Mouse (Mus musculus): ENCODE measurements around the gene Zc3h12c. TPM values are rescaled to one million over a fixed set of nuclear protein-coding genes. Genes with fewer than 3 reads are reported as not detected.

Gene Zc3h12c
- total RNA-seq, 2 experiments from 2014 or later = 2.2 to 2.6 TPM

Other genes with a start within 250 kb of the Zc3h12c start
- 16.5 and 18.1 TPM in 2 replicates for gene Fdx1, start 205.0 kb downstream of the Zc3h12c start, total RNA-seq (2014; fragmentation: Nextera tagmentation)
- 1.3 and 10.6 TPM in 2 replicates for gene Fdx1, start 205.0 kb downstream of the Zc3h12c start, total RNA-seq (2017)
- gene Rdx, start 121.4 kb downstream of the Zc3h12c start, total RNA-seq (2014; fragmentation: Nextera tagmentation) = 87.6 and 103 TPM in 2 replicates
- 320 and 325 TPM in 2 replicates for gene Rdx, start 121.4 kb downstream of the Zc3h12c start, total RNA-seq (2017)